Mouse (Mus musculus) cerebellum, adult 11 months (tissue): ENCODE measurements around the gene Ifit1.

Experiments
- DNase-seq: peaks from one replicate; pipeline ENCODE4 v3.0.0; 2022

The Ifit1 gene

DNA sequence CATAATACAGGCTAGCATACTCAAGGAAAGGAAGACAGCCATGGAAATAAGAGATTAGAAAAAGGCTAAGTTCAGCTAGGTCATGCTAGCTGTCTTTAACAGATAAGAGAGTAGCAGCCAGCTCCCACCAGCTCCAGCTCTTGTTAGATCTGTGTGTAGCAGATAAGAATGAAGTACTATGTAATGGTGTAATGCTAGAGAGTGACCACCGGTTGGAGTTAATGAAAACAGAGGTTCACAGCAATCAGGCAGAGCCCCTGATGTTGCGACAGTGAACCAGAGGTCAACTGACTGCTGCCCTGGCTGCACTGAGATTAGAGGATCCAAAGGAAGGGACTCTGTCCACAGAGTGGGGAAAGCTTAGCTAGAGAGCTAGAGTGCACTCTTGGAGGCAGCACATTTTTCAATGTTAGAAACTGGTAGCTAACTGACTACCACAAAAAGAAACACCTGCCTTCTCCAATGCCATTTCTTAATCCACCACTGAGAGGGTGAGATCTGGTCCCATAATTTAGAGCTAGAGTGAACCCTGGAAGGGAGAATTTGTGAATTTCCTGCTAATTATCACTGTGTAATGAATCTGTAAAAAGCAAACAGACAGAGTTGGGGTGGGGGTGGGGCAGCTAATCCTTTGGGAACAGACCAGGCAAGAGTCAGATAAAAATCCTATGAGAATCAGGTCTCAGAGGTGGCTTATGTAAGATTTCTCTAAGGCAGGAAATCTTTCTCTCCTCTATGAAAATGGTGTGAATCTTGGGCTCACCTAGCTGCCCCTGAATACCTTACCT is 16.0 kb downstream of the Ifit1 start:
- DNase-seq: no peak

DNA sequence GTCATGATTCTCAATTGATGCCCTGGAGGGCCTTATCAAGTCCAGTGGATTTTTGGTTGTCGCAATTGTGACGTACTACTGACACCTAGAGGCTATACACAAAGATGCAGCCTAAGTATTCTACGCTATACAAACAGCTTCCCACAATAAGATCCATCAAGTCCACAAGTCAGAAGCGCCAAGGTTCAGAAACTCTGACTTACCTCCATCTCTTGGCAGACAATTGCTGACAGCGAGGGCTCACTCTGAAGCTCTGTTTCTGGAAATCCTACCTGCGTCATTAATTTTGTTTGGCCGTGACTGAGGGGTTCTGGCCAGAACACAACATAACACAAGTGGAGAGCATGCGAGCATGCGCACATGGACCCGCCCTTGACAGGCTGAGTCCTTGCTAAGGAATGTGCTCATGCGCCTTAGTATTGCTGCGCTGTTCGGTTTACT is 21.4 kb downstream of the Ifit1 start:
- peak; percentile 44 for DNase-seq

- no peak for DNase-seq
Measured at GRCm38 (mm10) chr19:34662740-34663139, 22.1 kb downstream of the Ifit1 start.

DNA sequence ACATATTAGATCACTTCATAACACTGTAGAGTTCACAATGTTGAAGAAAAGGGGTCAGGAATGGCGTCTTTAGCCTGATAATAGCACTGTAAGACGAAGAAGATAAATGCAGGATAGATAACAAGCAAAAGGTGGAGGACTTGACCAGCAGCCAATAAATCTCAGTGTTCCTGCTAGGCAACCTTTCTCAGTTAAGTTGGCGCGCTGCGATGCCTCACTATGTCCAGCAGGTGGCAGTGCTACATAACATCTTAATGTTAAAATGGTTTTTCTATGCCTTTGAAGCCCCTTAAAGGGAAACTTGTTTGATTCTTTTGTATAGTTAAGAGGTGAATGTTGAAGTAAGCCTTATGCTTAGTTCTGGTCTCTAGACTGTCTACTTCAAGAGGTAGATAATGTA is 25.5 kb downstream of the Ifit1 start:
- DNase-seq: peak; percentile 43

DNA sequence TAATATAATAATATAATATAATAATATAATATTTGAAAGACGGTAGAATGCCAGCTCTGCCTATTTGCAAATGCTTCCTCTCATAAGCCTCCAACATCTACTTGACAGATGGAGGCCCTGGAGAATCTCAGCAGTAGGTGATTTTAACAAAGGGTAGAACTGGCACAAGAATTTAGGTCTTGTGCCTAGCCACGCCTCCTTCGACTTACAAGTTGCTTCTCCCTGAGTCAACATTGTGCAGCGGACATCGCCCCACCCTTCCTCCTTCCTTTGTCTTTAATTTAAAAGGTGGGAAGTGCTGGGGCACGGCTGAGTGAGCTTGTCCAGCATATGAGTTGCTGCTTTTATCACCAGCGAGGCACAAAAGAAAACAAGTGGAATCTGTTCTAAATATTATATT is 32.8 kb downstream of the Ifit1 start:
- peak; percentile 9 for DNase-seq

GRCm38 (mm10) chr19:34678428-34678827 is 37.8 kb downstream of the Ifit1 start:
- DNase-seq: no peak

- no peak for DNase-seq
Measured at GRCm38 (mm10) chr19:34684857-34685256, 44.2 kb downstream of the Ifit1 start.

DNA sequence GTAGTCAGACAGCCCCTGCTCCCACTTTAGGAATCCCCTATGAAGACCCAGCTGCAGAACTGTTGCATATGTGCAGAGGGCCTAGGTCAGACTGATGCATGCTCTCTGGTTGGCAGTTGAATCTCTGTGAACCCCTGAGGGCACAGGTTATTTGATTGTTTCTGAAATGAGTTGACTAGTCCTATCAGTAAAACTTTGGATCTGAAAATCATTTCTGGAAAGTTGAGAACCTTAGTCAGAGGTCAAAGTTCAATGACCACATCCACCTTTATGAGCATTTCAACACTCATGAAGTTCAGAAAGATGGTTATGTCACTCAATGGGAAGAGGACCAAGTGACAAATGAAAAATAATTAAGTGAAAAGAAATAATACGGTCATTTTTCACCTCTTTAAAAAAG is 44.9 kb downstream of the Ifit1 start:
- no peak for DNase-seq

- DNase-seq: no peak
Measured at GRCm38 (mm10) chr19:34691402-34691801, 50.7 kb downstream of the Ifit1 start.

DNA sequence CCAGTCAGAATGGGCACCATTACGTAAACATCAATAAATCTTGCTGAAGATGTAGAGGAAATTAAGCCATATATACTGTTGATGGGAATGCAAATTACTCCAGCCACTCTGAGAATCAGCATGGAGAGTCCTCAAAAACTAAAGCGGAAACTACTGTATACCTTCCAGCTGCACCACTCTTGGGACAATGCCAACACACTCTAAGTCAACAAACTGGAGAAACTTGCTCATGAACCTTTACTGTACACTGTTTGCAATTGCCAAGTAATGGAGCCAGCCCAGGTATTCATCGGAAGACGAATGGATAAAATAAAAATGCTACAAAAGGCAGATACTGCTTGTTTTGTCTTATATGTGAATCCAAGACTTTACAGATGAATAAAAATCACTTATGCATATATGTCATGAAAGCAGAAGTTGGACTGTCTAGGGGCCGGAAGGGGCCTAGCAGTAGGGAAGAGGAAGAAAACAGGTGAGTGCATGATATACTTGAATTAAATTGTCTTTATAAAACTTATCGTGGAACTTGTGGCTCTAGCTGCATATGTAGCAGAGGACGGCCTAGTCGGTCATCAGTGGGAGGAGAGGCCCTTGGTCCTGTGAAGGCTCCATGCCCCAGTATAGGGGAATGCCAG is 55.8 kb downstream of the Ifit1 start:
- no peak for DNase-seq

DNA sequence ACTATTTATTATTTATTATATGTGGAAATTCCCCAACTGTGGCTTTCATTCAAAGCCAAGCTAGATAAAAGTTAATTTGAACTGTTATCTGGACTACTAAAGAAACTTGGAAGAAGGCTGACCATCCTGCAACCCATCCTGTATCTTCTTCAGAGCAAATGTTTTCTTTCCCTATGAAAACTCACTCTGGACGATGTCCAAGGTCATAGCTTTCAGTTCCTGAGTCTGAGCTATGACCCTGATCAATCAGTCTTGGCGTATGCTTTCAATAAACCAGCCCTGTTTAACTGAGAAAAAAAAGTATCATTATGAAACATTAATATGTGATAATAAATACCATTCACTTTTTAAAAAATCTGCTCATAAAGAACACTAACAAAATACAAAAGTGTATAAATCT is 56.8 kb downstream of the Ifit1 start:
- no peak for DNase-seq

DNA sequence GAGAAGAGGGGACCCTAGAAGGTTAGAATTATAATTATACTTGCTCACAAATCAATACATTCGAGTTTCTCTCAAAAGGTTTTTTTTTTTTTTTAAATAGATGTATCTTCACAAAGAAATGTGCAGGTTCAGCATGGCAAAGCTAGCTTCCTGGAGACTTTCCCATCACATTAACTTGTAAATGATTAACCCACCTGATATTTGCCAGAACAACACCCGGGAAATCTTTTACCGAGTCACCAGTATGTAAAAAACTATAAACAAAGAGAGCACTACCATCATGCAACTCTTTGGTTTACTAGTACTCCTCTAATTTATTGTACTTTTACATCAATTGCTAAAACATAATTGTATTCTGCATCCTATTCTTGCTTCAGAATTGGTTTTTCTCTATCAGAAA is 57.8 kb downstream of the Ifit1 start:
- no peak for DNase-seq

DNA sequence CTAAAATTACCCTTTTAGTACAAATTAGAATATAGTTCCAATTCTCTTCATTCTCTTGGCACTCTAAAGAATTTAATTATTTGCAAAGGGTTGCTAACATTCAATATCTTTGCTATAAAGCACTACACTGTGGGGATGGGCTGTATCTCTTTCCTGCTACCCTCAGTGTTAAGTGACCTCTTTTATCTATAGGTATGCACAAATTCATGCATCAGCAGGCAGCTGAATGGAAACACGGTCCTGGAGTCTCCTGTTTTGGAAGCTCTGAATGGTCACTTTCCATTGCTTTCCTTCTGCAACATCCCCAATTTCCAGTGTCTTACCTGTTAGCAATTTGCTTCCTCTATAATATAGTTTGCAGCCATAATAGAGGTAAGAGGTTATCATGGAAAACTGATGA is 58.2 kb downstream of the Ifit1 start:
- no peak for DNase-seq

- DNase-seq: no peak
Measured at GRCm38 (mm10) chr19:34699300-34699699, 58.6 kb downstream of the Ifit1 start.
